Mouse (Mus musculus) kidney, adult 2 months (tissue): ENCODE measurements around the gene Slc16a9. TPM values are rescaled to one million over a fixed set of nuclear protein-coding genes. Genes with fewer than 3 reads are reported as not detected.

Experiments
- DNase-seq: peaks from one replicate; pipeline ENCODE4 v3.0.0; 2021
- H3K27ac ChIP-seq: fragments of 200-500 bp; 2 replicates; pipeline ENCODE4 v1.5.1; 2012; ENCODE audit warnings: low read depth, low read length, control low read depth, inconsistent platforms; ENCODE audit not compliant: insufficient read depth
- H3K27me3 ChIP-seq: fragments of 200-500 bp; replicated peaks from 2 replicates; pipeline ENCODE4 v1.6.1; 2012; ENCODE audit warnings: mild to moderate bottlenecking, moderate library complexity, low read length, inconsistent platforms; ENCODE audit not compliant: control insufficient read depth, insufficient read depth
- H3K36me3 ChIP-seq: fragments of 200-500 bp; 2 replicates; pipeline ENCODE4 v1.6.1; 2012; ENCODE audit warnings: mild to moderate bottlenecking, moderate library complexity, low read length, inconsistent platforms; ENCODE audit not compliant: control insufficient read depth, insufficient read depth
- H3K4me1 ChIP-seq: fragments of 200-500 bp; 2 replicates; pipeline ENCODE4 v1.6.1; 2011; ENCODE audit warnings: low read length; ENCODE audit not compliant: control insufficient read depth, insufficient read depth
- H3K4me3 ChIP-seq: fragments of 200-500 bp; 2 replicates; pipeline ENCODE4 v1.5.1; 2011; ENCODE audit warnings: mild to moderate bottlenecking, low read depth, low read length, control low read depth; ENCODE audit not compliant: insufficient read depth
- CTCF ChIP-seq: fragments of 200-500 bp; conservative IDR thresholded peaks from 2 replicates; pipeline ENCODE4 v1.5.1; 2011; ENCODE audit warnings: low read depth, mild to moderate bottlenecking, control low read depth, low read length, moderate library complexity, mixed read lengths; ENCODE audit not compliant: insufficient read depth, insufficient read length
- POLR2A ChIP-seq: fragments of 200-500 bp; IDR thresholded peaks from one replicate; pipeline ENCODE4 v1.6.1; 2011; ENCODE audit warnings: low read depth, low read length, control low read depth
- WGBS: fragments of 180-500 bp; shearing (Covaris S2); methylation state at CpG from one replicate; pipeline ENCODE4 v1.1.7; 2018; 5-methylcytosine and 5-hydroxymethylcytosine counted together
- polyA plus RNA-seq: library from polyadenylated mRNA; depleted of rRNA; stranded (reverse); fragments of >200 nt; gene quantifications from 2 replicates; pipeline ENCODE4 v1.2.3, GENCODE M21; 2012; rRNA removed

Gene Slc16a9
- polyA plus RNA-seq, result 68.9 and 77.1 TPM in 2 replicates

GRCm38 (mm10) chr10:70244921-70245558, at the start of gene Slc16a9:
Gene Slc16a9, plus strand, starts transcription at chr10:70245100.
- peak; percentile 86 for DNase-seq
- peaks cover 7% of the 10 kb centered on the region; the same call in 1 of the 2 replicates for H3K4me1 ChIP-seq
- no peak; the same call in 1 of the 2 replicates for TF ChIP-seq CTCF
- no peaks in the 10 kb centered on the region; the same call in 1 of the 2 replicates for H3K27me3 ChIP-seq
- H3K36me3 ChIP-seq, result no peaks in the 10 kb centered on the region
- H3K4me3 ChIP-seq, result peak within 1 kb of the TSS; percentile 86
- WGBS, result under 1% methylated on average over 51 of the region's 54 CpGs
- peak within 1 kb of the TSS; percentile 98 for H3K27ac ChIP-seq

- no peak overlapping the region for H3K4me3 ChIP-seq
- 45% methylated on average over 7 of the region's 7 CpGs for WGBS
- H3K4me1 ChIP-seq, result peaks cover 8% of the 10 kb centered on the region; the same call in 1 of the 2 replicates
- TF ChIP-seq CTCF, result no peak
- TF ChIP-seq POLR2A, result no peak
- peak; percentile 61 for DNase-seq
- H3K36me3 ChIP-seq, result no peaks in the 10 kb centered on the region
- H3K27me3 ChIP-seq, result no peaks in the 10 kb centered on the region
- peak overlapping the region; percentile 45; the same call in 1 of the 2 replicates for H3K27ac ChIP-seq
Observed at GRCm38 (mm10) chr10:70195279-70195678, 49.6 kb upstream of the Slc16a9 start.

- Histone ChIP-seq H3K4me3 (no peak overlapping the region), H3K27me3 (no peaks in the 10 kb centered on the region), H3K4me1 (peaks cover 8% of the 10 kb centered on the region; the same call in 1 of the 2 replicates), H3K36me3 (no peaks in the 10 kb centered on the region), H3K27ac (peak overlapping the region; percentile 45; the same call in 1 of the 2 replicates)
- 49% methylated on average over 7 of the region's 7 CpGs for WGBS
- DNase-seq, result peak; percentile 73
- TF ChIP-seq POLR2A (no peak), CTCF (peak; percentile 60)
Observed at GRCm38 (mm10) chr10:70195786-70196185, 49.1 kb upstream of the Slc16a9 start.

- Histone ChIP-seq H3K4me3 (no peak overlapping the region), H3K4me1 (peaks cover 8% of the 10 kb centered on the region; the same call in 1 of the 2 replicates), H3K27ac (no peak overlapping the region), H3K27me3 (no peaks in the 10 kb centered on the region), H3K36me3 (no peaks in the 10 kb centered on the region)
- TF ChIP-seq POLR2A, result no peak
- TF ChIP-seq CTCF, result no peak
- 39% methylated on average over 6 of the region's 6 CpGs for WGBS
- DNase-seq, result peak; percentile 50
Observed at GRCm38 (mm10) chr10:70196666-70197065, 48.2 kb upstream of the Slc16a9 start.

GRCm38 (mm10) chr10:70197601-70198000, 47.3 kb upstream of the Slc16a9 start:
- WGBS, result 84% methylated on average over 2 of the region's 2 CpGs
- Histone ChIP-seq H3K4me3 (no peak overlapping the region), H3K27me3 (no peaks in the 10 kb centered on the region), H3K36me3 (no peaks in the 10 kb centered on the region), H3K27ac (no peak overlapping the region), H3K4me1 (peaks cover 8% of the 10 kb centered on the region; the same call in 1 of the 2 replicates)
- no peak for TF ChIP-seq POLR2A
- no peak for TF ChIP-seq CTCF
- no peak for DNase-seq

- Histone ChIP-seq H3K4me3 (no peak overlapping the region), H3K27ac (no peak overlapping the region), H3K36me3 (no peaks in the 10 kb centered on the region), H3K27me3 (no peaks in the 10 kb centered on the region), H3K4me1 (peaks cover 8% of the 10 kb centered on the region; the same call in 1 of the 2 replicates)
- WGBS, result 60% methylated on average over 6 of the region's 6 CpGs
- no peak for TF ChIP-seq CTCF
- no peak for TF ChIP-seq POLR2A
- DNase-seq, result no peak
Observed at GRCm38 (mm10) chr10:70198012-70198411, 46.9 kb upstream of the Slc16a9 start.

GRCm38 (mm10) chr10:70198951-70199463, 45.9 kb upstream of the Slc16a9 start:
- DNase-seq, result no peak
- no peak for TF ChIP-seq POLR2A
- no peak for TF ChIP-seq CTCF
- WGBS, result 97% methylated on average over 7 of the region's 7 CpGs
- Histone ChIP-seq H3K36me3 (no peaks in the 10 kb centered on the region), H3K27me3 (no peaks in the 10 kb centered on the region), H3K4me1 (peaks cover 8% of the 10 kb centered on the region; the same call in 1 of the 2 replicates), H3K27ac (no peak overlapping the region), H3K4me3 (no peak overlapping the region)
